Mouse (Mus musculus) limb, embryonic 14.5 days (tissue): ENCODE data around the gene Nsd1. TPM values are rescaled to one million over a fixed set of nuclear protein-coding genes. Genes with fewer than 3 reads are reported as not detected.
A peak's percentile ranks its signal among the peaks of the same experiment; 100 is the strongest.

Experiments
- ATAC-seq: fragments of 200-750 bp; cut with Nextera tagmentation; 2 replicates; pipeline ENCODE4 v1.8.0; 2017; ENCODE audit warnings: low read depth, moderate number of reproducible peaks, moderate TSS enrichment; ENCODE audit not compliant: low FRiP score
- DNase-seq: peaks from one replicate; pipeline ENCODE4 v3.0.0-alpha.2; 2015; ENCODE audit warnings: low spot score
- H3K27ac ChIP-seq: fragments of 300-500 bp; sonication (generic); replicated peaks from 2 replicates; pipeline ENCODE4 v1.5.1; 2014; ENCODE audit warnings: low read depth, mild to moderate bottlenecking, low read length, moderate library complexity, mixed read lengths
- H3K27me3 ChIP-seq: fragments of 300-500 bp; sonication (generic); 2 replicates; pipeline ENCODE4 v1.6.1; 2014; ENCODE audit warnings: low read length, mixed read lengths; ENCODE audit not compliant: control insufficient read depth, insufficient read depth
- H3K36me3 ChIP-seq: fragments of 300-500 bp; sonication (generic); 2 replicates; pipeline ENCODE4 v1.6.1; 2014; ENCODE audit warnings: mild to moderate bottlenecking, low read length, moderate library complexity, mixed read lengths; ENCODE audit not compliant: control insufficient read depth, insufficient read depth
- H3K4me1 ChIP-seq: fragments of 300-500 bp; sonication (generic); 2 replicates; pipeline ENCODE4 v1.6.1; 2014; ENCODE audit warnings: antibody characterized with exemption, low read length, mixed read lengths; ENCODE audit not compliant: control insufficient read depth, insufficient read depth
- H3K4me2 ChIP-seq: fragments of 300-500 bp; sonication (generic); replicated peaks from 2 replicates; pipeline ENCODE4 v1.6.1; 2014; ENCODE audit warnings: low read depth, mild to moderate bottlenecking, low read length, moderate library complexity; ENCODE audit not compliant: severe bottlenecking
- H3K4me3 ChIP-seq: fragments of 300-500 bp; sonication (generic); replicated peaks from 2 replicates; pipeline ENCODE4 v1.5.1; 2014; ENCODE audit warnings: low read length
- H3K9ac ChIP-seq: fragments of 300-500 bp; sonication (generic); 2 replicates; pipeline ENCODE4 v1.6.1; 2014; ENCODE audit warnings: mild to moderate bottlenecking, low read depth, low read length, moderate library complexity; ENCODE audit not compliant: severe bottlenecking
- H3K9me3 ChIP-seq: fragments of 300-500 bp; sonication (generic); 2 replicates; pipeline ENCODE4 v1.6.1; 2016; ENCODE audit warnings: low read length; ENCODE audit not compliant: control insufficient read depth
- POLR2A ChIP-seq: fragments of 200-500 bp; IDR thresholded peaks from 2 replicates; pipeline ENCODE4 v1.8.0; 2012; ENCODE audit warnings: inconsistent platforms, mild to moderate bottlenecking, moderate library complexity, borderline replicate concordance; ENCODE audit not compliant: insufficient read depth, insufficient read length; ENCODE audit errors: extremely low read depth
- WGBS: fragments of 180-500 bp; shearing (Covaris S2); extraction: QIAGEN DNeasy Blood & Tissue Kit; methylation state at CpG from one replicate; pipeline ENCODE4 v1.1.7; 2014; 5-methylcytosine and 5-hydroxymethylcytosine counted together
- polyA plus RNA-seq, 2 experiments: library from polyadenylated mRNA; depleted of rRNA in 1 of 2; stranded (reverse) in 1 of 2; unstranded in 1 of 2; fragments of >200 nt; fragmentation: Nextera tagmentation in 1 of 2; extraction: Ambion mirVana in 1 of 2; gene quantifications; 2 replicates each; pipeline versions ENCODE4 v1.2.1 to v1.2.3; 2012 to 2014

The Nsd1 gene
- polyA plus RNA-seq, 2 experiments = 41.6 to 65.8 TPM

DNA sequence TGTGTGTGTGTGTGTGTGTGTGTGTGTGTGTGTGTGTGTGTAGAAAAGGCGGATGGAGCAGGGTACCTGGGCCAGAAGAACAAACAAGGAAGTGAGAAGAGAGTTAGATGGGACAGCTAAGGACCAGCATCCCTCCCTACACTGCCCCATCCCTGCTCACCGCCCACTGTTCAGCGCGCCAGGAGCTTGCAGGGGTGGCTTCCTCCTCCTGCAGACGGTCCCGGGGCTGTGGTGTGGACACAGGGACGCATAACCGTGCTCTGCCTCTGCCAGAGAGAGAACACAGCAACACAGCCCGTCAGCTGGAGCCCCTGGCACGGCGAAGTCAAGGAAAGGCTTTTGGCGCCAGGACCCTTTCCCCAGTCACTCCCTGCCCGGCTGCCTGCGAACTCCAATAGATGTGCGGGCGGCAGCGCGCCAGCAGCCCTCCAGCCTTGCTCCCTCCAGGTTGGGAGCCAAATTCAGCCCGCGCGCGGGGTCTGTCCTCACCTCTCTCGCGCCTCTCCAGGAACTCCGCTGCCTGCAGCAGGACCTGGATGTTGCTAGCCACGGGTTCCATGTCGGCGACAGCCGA is 119.6 kb downstream of the Nsd1 start:
- under 1% methylated on average over 27 of the region's 29 CpGs for WGBS
- DNase-seq = peak; percentile 38
- peak; percentile 39; the same call in 1 of the 2 replicates for ATAC-seq
- TF ChIP-seq POLR2A = no peak
- H3K9me3 ChIP-seq = no peaks in the 10 kb centered on the region
- 0 out of 2 replicates have a peak overlapping the region, but pooled peaks have one; percentile 62 for H3K27ac ChIP-seq
- peak overlapping the region; percentile 77 for H3K4me3 ChIP-seq
- H3K4me1 ChIP-seq = peaks cover 27% of the 10 kb centered on the region
- H3K27me3 ChIP-seq = no peaks in the 10 kb centered on the region
- H3K36me3 ChIP-seq = peaks cover 19% of the 10 kb centered on the region
- peak overlapping the region; percentile 91 for H3K4me2 ChIP-seq
- peak overlapping the region; percentile 65 for H3K9ac ChIP-seq

DNA sequence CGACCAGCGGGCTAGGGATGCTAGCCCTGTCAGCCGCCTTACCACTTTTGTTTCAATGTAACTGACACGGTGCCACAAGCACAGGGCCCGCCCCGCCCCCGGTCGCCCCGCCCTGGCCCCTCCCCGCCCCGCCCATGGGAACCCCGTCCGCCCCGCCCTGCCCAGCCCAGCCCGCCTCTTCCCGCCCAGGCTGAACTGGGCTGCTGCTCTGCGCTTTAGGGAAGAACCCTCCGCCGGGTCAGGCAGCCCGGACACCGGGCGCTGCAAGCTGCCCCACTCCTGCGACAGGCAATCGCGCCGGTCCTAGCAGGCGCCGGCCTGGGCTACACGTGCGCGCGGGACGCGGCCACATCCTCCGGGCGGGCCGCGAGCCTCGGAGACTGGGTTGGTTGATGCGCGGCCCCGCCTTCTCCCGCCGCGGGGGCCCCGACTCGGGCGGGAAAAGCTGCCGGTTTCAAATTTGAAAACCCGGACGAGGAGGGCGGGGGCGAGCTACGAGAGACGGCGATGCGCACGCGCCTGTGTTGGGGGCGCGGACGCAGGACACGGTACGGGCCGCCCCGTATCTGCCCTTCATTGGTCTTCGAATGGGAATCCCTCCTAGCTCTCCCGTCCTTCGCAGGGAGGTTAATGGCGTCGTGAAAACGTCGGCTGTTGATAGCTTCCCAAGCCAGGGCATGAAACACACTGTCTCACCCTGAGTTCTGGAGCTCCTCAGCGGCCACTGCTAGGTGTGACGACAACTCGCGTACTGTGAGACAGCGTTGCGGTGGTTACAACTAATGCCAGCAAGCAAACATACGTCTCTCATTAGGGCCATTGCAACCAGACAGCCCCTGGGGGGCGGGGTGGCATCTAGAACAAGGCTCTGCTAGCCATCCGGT is 120.3 kb downstream of the Nsd1 start, which contains the start of gene Mxd3:
TSS of gene Mxd3 (minus strand) at position 141 of the 884 bp plus-strand sequence.
- H3K36me3 ChIP-seq = peaks cover 13% of the 10 kb centered on the region
- DNase-seq (peak; percentile 90), ATAC-seq (peak; percentile 90)
- no peak for TF ChIP-seq POLR2A
- peaks cover 27% of the 10 kb centered on the region for H3K4me1 ChIP-seq
- H3K27me3 ChIP-seq = no peaks in the 10 kb centered on the region
- no peaks in the 10 kb centered on the region for H3K9me3 ChIP-seq
- peak within 1 kb of the TSS; percentile 65 for H3K9ac ChIP-seq
- WGBS = 2% methylated on average over 60 of the region's 82 CpGs
- peak within 1 kb of the TSS; percentile 77 for H3K4me3 ChIP-seq
- peak within 1 kb of the TSS; percentile 91 for H3K4me2 ChIP-seq
- H3K27ac ChIP-seq = peak within 1 kb of the TSS; percentile 86

DNA sequence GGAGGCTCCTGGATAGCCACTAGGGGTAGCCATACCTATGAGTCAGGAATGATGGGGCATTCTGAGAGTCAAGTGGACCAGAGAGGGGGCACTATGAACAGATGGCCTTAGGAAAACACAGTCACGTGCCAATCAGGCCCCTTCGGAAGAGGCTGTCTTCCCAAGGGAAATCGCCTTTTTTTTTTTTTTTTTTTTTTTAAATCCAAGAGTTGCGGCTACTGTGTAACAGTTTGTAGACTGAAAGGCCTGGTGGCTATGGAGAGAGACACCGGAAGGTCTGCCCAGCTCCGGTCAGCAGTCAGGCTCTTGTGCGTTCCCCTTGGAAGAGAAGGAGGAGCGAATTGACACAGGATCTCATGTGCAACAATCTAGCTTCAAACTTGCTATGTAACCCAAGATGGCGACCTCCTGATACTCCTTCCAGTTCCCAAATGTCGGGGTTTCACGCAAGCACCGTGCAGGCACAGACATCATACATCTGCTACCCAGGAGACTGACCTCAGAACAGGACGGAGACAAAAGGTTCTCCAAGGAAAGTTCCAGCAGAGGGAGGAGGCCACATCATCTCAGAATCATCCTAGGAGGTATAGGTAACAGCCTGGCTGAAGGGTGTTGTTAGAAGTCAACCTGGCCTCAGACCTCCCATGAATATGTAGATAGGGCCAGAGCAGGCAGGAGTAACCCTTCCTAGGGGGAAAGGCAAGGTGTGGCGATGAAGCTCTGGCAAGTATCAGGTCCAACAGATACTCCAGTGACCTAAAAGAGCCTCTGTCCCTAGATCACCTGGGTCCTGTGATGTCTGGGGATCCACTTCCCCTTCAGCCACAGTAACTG is 121.2 kb downstream of the Nsd1 start:
- H3K36me3 ChIP-seq = peaks cover 6% of the 10 kb centered on the region
- WGBS = 47% methylated on average over 14 of the region's 14 CpGs
- no peak for ATAC-seq

DNA sequence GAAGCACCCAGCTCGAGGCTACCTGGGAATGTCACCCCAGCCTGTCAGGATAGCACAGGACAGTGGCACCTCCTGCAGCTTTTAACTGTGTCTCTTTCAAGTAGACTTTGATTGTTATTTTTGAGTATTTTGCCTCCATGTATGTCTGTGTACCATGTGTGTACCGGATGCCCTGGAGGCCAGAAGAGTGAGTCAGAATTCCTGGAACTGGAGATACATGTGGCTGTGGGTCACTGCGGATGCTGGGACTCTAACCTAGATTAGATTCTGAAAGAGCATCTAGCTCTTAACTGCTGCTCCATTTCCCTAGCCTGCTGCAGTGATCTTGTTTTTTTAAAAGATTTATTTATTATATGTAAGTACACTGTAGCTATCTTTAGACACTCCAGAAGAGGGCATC is 122.7 kb downstream of the Nsd1 start:
- no peak for ATAC-seq
- no peaks in the 10 kb centered on the region for H3K36me3 ChIP-seq
- H3K4me3 ChIP-seq = no peak overlapping the region
- TF ChIP-seq POLR2A = no peak
- H3K9me3 ChIP-seq = no peaks in the 10 kb centered on the region
- no peak overlapping the region for H3K9ac ChIP-seq
- no peak overlapping the region for H3K27ac ChIP-seq
- no peak overlapping the region for H3K4me2 ChIP-seq
- H3K4me1 ChIP-seq = peaks cover 25% of the 10 kb centered on the region
- DNase-seq = no peak
- no peaks in the 10 kb centered on the region for H3K27me3 ChIP-seq
- WGBS = 82% methylated on average over 3 of the region's 3 CpGs

More for the DNA sequence above, 121.2 kb downstream of the Nsd1 start:
- peak overlapping the region; percentile 77 for H3K4me3 ChIP-seq
- H3K9me3 ChIP-seq = no peaks in the 10 kb centered on the region
- no peak for TF ChIP-seq POLR2A
- H3K9ac ChIP-seq = peak overlapping the region; percentile 65; the same call in 1 of the 2 replicates
- H3K4me1 ChIP-seq = peaks cover 27% of the 10 kb centered on the region
- peak overlapping the region; percentile 86 for H3K27ac ChIP-seq
- peak overlapping the region; percentile 91 for H3K4me2 ChIP-seq
- H3K27me3 ChIP-seq = no peaks in the 10 kb centered on the region
- no peak for DNase-seq

DNA sequence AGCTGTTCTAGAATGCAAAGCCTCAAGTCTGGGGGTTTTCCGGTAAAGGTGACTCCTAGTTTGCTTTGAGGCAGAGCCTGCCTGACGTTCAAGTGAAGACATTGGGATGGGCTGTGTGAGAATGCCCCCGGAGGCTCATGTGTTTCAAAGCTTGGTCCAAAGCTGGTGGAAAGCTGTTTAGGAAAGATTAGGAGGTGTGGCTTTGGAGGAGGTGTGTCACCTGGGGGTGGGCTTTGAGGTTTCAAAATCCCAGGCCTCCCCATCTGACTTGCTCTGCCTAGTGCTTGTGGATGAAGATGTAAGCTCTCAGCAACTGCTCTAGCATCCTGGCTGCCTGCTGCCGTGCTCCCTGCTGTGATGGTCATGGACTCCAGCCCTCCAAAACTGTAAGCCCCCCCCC is 126.1 kb downstream of the Nsd1 start:
- no peaks in the 10 kb centered on the region for H3K9me3 ChIP-seq
- no peak for DNase-seq
- peaks cover 3% of the 10 kb centered on the region; the same call in 1 of the 2 replicates for H3K4me1 ChIP-seq
- ATAC-seq = no peak
- H3K36me3 ChIP-seq = no peaks in the 10 kb centered on the region
- no peak overlapping the region for H3K4me3 ChIP-seq
- no peak overlapping the region for H3K9ac ChIP-seq
- H3K4me2 ChIP-seq = no peak overlapping the region
- H3K27me3 ChIP-seq = no peaks in the 10 kb centered on the region
- H3K27ac ChIP-seq = no peak overlapping the region
- 87% methylated on average over 4 of the region's 4 CpGs for WGBS
- no peak for TF ChIP-seq POLR2A
